Mouse (Mus musculus) thymus, adult 18-20 months (tissue): ENCODE measurements around the gene Jhy.

Experiments used
- DNase-seq, 2 experiments: peaks; one replicate each; pipeline ENCODE4 v3.0.0; 2022; ENCODE audit warnings: mixed read lengths in 2 of 2

Gene Jhy

GRCm38 (mm10) chr9:40963586-40964417 lies at the start of gene Jhy:
Jhy (minus strand) TSS chr9:40964118.
- DNase-seq, result no peak

- no peak for DNase-seq
Measured at GRCm38 (mm10) chr9:41012456-41012855, 48.5 kb upstream of the Jhy start.

GRCm38 (mm10) chr9:41011512-41012436 lies 47.9 kb upstream of the Jhy start:
- no peak for DNase-seq

- DNase-seq, result no peak
Measured at GRCm38 (mm10) chr9:41007785-41008184, 43.9 kb upstream of the Jhy start.

- peak in 1 of 2 experiments; percentile 9 for DNase-seq
Measured at GRCm38 (mm10) chr9:41004415-41004814, 40.5 kb upstream of the Jhy start, which contains the start of gene Crtam. Crtam (minus strand) TSS chr9:41004628.

- no peak for DNase-seq
Measured at GRCm38 (mm10) chr9:40997116-40997779, 33.3 kb upstream of the Jhy start.

GRCm38 (mm10) chr9:40994075-40994474 lies 30.2 kb upstream of the Jhy start:
- DNase-seq, result no peak

GRCm38 (mm10) chr9:40991511-40991910 lies 27.6 kb upstream of the Jhy start:
- DNase-seq, result no peak

- no peak for DNase-seq
Measured at GRCm38 (mm10) chr9:40989940-40990588, 26.1 kb upstream of the Jhy start.

- no peak for DNase-seq
Measured at GRCm38 (mm10) chr9:40984313-40984712, 20.4 kb upstream of the Jhy start.

GRCm38 (mm10) chr9:40983758-40984157 lies 19.8 kb upstream of the Jhy start:
- DNase-seq, result no peak

GRCm38 (mm10) chr9:40982480-40982879 lies 18.6 kb upstream of the Jhy start:
- DNase-seq, result no peak

- DNase-seq, result no peak
Measured at GRCm38 (mm10) chr9:40974042-40974801, 10.3 kb upstream of the Jhy start.

- DNase-seq, result no peak
Measured at GRCm38 (mm10) chr9:40964418-40964714, 448 bp upstream of the Jhy start.

- DNase-seq, result no peak
Measured at GRCm38 (mm10) chr9:40961401-40961800, 2.5 kb downstream of the Jhy start.

GRCm38 (mm10) chr9:40949039-40949615 lies 14.8 kb downstream of the Jhy start:
- DNase-seq, result no peak

- no peak for DNase-seq
Measured at GRCm38 (mm10) chr9:40948473-40948872, 15.4 kb downstream of the Jhy start.

GRCm38 (mm10) chr9:40947131-40947530 lies 16.8 kb downstream of the Jhy start:
- DNase-seq, result no peak

GRCm38 (mm10) chr9:40937425-40937824 lies 26.5 kb downstream of the Jhy start:
- no peak for DNase-seq

- no peak for DNase-seq
Measured at GRCm38 (mm10) chr9:40933323-40933722, 30.6 kb downstream of the Jhy start.

GRCm38 (mm10) chr9:40927351-40927980 lies 36.5 kb downstream of the Jhy start:
- DNase-seq, result no peak
